Mouse (Mus musculus): ENCODE results near the gene Lmo1. TPM values are rescaled to one million over a fixed set of nuclear protein-coding genes. Genes with fewer than 3 reads are reported as not detected.

Lmo1 gene
- polyA plus RNA-seq (2011; ENCODE audit: insufficient read depth, insufficient read length, low replicate concordance, missing spikeins), result 4.5 and 7.5 TPM in 2 replicates

GRCm38 (mm10) chr7:109174949-109175669 lies at the start of gene Lmo1:
TSS of gene Lmo1 (minus strand) at chr7:109175207.
- WGBS, result 1% methylated on average over 67 of the region's 67 CpGs
- Histone ChIP-seq H3K4me1 (ENCODE audit: control insufficient read depth, insufficient read depth, low read length) (peaks cover 2% of the 10 kb centered on the region), H3K27ac (ENCODE audit: control insufficient read depth, insufficient read depth, low read depth, low read length, poor library complexity) (peak within 1 kb of the TSS; percentile 57), H3K4me3 (replicated peaks; ENCODE audit: control insufficient read depth, low read depth, low read length) (peak within 1 kb of the TSS; percentile 55)
- no peak for TF ChIP-seq POLR2A (IDR thresholded peaks at IDR 0.05; ENCODE audit: borderline replicate concordance, control insufficient read depth, low read depth, low read length)
- no peak for TF ChIP-seq CTCF (IDR thresholded peaks at IDR 0.05; ENCODE audit: control insufficient read depth, insufficient read depth, low read length)

- H3K27ac ChIP-seq (ENCODE audit: control insufficient read depth, insufficient read depth, low read depth, low read length, poor library complexity), result no peak overlapping the region
- TF ChIP-seq CTCF (IDR thresholded peaks at IDR 0.05; ENCODE audit: control insufficient read depth, insufficient read depth, low read length) (no peak), POLR2A (IDR thresholded peaks at IDR 0.05; ENCODE audit: borderline replicate concordance, control insufficient read depth, low read depth, low read length) (no peak)
- H3K4me3 ChIP-seq (replicated peaks; ENCODE audit: control insufficient read depth, low read depth, low read length), result no peak overlapping the region
- 87% methylated on average over 15 of the region's 15 CpGs for WGBS
- no peaks in the 10 kb centered on the region for H3K4me1 ChIP-seq (ENCODE audit: control insufficient read depth, insufficient read depth, low read length)
These were observed 46.7 kb upstream of the Lmo1 start for GRCm38 (mm10) chr7:109221716-109222110.

- Histone ChIP-seq H3K27ac (ENCODE audit: control insufficient read depth, insufficient read depth, low read depth, low read length, poor library complexity) (no peak overlapping the region), H3K4me3 (replicated peaks; ENCODE audit: control insufficient read depth, low read depth, low read length) (no peak overlapping the region), H3K4me1 (ENCODE audit: control insufficient read depth, insufficient read depth, low read length) (no peaks in the 10 kb centered on the region)
- TF ChIP-seq CTCF (IDR thresholded peaks at IDR 0.05; ENCODE audit: control insufficient read depth, insufficient read depth, low read length) (no peak), POLR2A (IDR thresholded peaks at IDR 0.05; ENCODE audit: borderline replicate concordance, control insufficient read depth, low read depth, low read length) (no peak)
- WGBS, result 90% methylated on average over 20 of the region's 20 CpGs
These were observed 46.0 kb upstream of the Lmo1 start for GRCm38 (mm10) chr7:109220766-109221715.

GRCm38 (mm10) chr7:109220026-109220425 lies 45.0 kb upstream of the Lmo1 start:
- TF ChIP-seq CTCF (IDR thresholded peaks at IDR 0.05; ENCODE audit: control insufficient read depth, insufficient read depth, low read length) (no peak), POLR2A (IDR thresholded peaks at IDR 0.05; ENCODE audit: borderline replicate concordance, control insufficient read depth, low read depth, low read length) (no peak)
- 90% methylated on average over 4 of the region's 4 CpGs for WGBS
- H3K4me1 ChIP-seq (ENCODE audit: control insufficient read depth, insufficient read depth, low read length), result no peaks in the 10 kb centered on the region
- no peak overlapping the region for H3K4me3 ChIP-seq (replicated peaks; ENCODE audit: control insufficient read depth, low read depth, low read length)
- no peak overlapping the region for H3K27ac ChIP-seq (ENCODE audit: control insufficient read depth, insufficient read depth, low read depth, low read length, poor library complexity)

GRCm38 (mm10) chr7:109218977-109219271 lies 43.9 kb upstream of the Lmo1 start:
- 62% methylated on average over 5 of the region's 5 CpGs for WGBS
- Histone ChIP-seq H3K4me3 (replicated peaks; ENCODE audit: control insufficient read depth, low read depth, low read length) (no peak overlapping the region), H3K27ac (ENCODE audit: control insufficient read depth, insufficient read depth, low read depth, low read length, poor library complexity) (no peak overlapping the region), H3K4me1 (ENCODE audit: control insufficient read depth, insufficient read depth, low read length) (no peaks in the 10 kb centered on the region)
- TF ChIP-seq POLR2A (IDR thresholded peaks at IDR 0.05; ENCODE audit: borderline replicate concordance, control insufficient read depth, low read depth, low read length) (no peak), CTCF (IDR thresholded peaks at IDR 0.05; ENCODE audit: control insufficient read depth, insufficient read depth, low read length) (no peak)

GRCm38 (mm10) chr7:109218130-109218976 lies 43.3 kb upstream of the Lmo1 start:
- WGBS, result 89% methylated on average over 2 of the region's 2 CpGs
- no peak overlapping the region for H3K27ac ChIP-seq (ENCODE audit: control insufficient read depth, insufficient read depth, low read depth, low read length, poor library complexity)
- H3K4me3 ChIP-seq (replicated peaks; ENCODE audit: control insufficient read depth, low read depth, low read length), result no peak overlapping the region
- H3K4me1 ChIP-seq (ENCODE audit: control insufficient read depth, insufficient read depth, low read length), result no peaks in the 10 kb centered on the region
- TF ChIP-seq POLR2A (IDR thresholded peaks at IDR 0.05; ENCODE audit: borderline replicate concordance, control insufficient read depth, low read depth, low read length) (no peak), CTCF (IDR thresholded peaks at IDR 0.05; ENCODE audit: control insufficient read depth, insufficient read depth, low read length) (peak; percentile 82)

GRCm38 (mm10) chr7:109209804-109210203 lies 34.8 kb upstream of the Lmo1 start:
- Histone ChIP-seq H3K4me1 (ENCODE audit: control insufficient read depth, insufficient read depth, low read length) (no peaks in the 10 kb centered on the region; the same call in 1 of the 2 replicates), H3K4me3 (replicated peaks; ENCODE audit: control insufficient read depth, low read depth, low read length) (no peak overlapping the region), H3K27ac (ENCODE audit: control insufficient read depth, insufficient read depth, low read depth, low read length, poor library complexity) (peak overlapping the region; percentile 56; the same call in 1 of the 2 replicates)
- WGBS, result 1% methylated on average over 2 of the region's 2 CpGs
- TF ChIP-seq CTCF (IDR thresholded peaks at IDR 0.05; ENCODE audit: control insufficient read depth, insufficient read depth, low read length), result no peak
- no peak for TF ChIP-seq POLR2A (IDR thresholded peaks at IDR 0.05; ENCODE audit: borderline replicate concordance, control insufficient read depth, low read depth, low read length)
